Mouse (Mus musculus): Measurements from ENCODE around the gene Tmem141. TPM values are rescaled to one million over a fixed set of nuclear protein-coding genes. Genes with fewer than 3 reads are reported as not detected.

The Tmem141 gene
- total and polyA plus RNA-seq, 3 experiments = not detected

- TF ChIP-seq GATA1 (IDR thresholded peaks at IDR 0.05; ENCODE audit: borderline replicate concordance, low read length) (no peak), TAL1 (conservative IDR thresholded peaks at IDR 0.05; ENCODE audit: low read depth, low read length) (no peak), GATA2 (IDR thresholded peaks at IDR 0.05; ENCODE audit: borderline replicate concordance, low read depth, low read length) (no peak), CTCF (IDR thresholded peaks at IDR 0.05; ENCODE audit: low read depth, low read length) (no peak), POLR2AphosphoS5 (IDR thresholded peaks at IDR 0.05; ENCODE audit: insufficient replicate concordance, low read depth, low read length) (no peak)
- Histone ChIP-seq H3K27me3 (ENCODE audit: insufficient read depth, low read length) (peaks cover 4% of the 10 kb centered on the region; the same call in 1 of the 2 replicates), H3K4me3 (ENCODE audit: low read depth, low read length) (peak overlapping the region; percentile 58; the same call in 1 of the 2 replicates), H3K4me1 (ENCODE audit: insufficient read depth, low read depth, low read length) (peaks cover 51% of the 10 kb centered on the region), H3K9me3 (replicated peaks) (peaks cover 54% of the 10 kb centered on the region), H3K36me3 (replicated peaks) (peaks cover 17% of the 10 kb centered on the region)
- DNase-seq (ENCODE audit: low spot score) (no peak), ATAC-seq (ENCODE audit: extremely low read depth, insufficient number of reproducible peaks, low FRiP score, poor library complexity, severe bottlenecking) (no peak)
These were observed 43.6 kb downstream of the Tmem141 start for GRCm38 (mm10) chr2:25577951-25578795.

- ATAC-seq (ENCODE audit: extremely low read depth, insufficient number of reproducible peaks, low FRiP score, poor library complexity, severe bottlenecking) (no peak), DNase-seq (ENCODE audit: low spot score) (no peak)
- Histone ChIP-seq H3K4me3 (ENCODE audit: low read depth, low read length) (peak overlapping the region; percentile 58), H3K27me3 (ENCODE audit: insufficient read depth, low read length) (peaks cover 4% of the 10 kb centered on the region; the same call in 1 of the 2 replicates), H3K4me1 (ENCODE audit: insufficient read depth, low read depth, low read length) (peaks cover 50% of the 10 kb centered on the region), H3K36me3 (replicated peaks) (peaks cover 16% of the 10 kb centered on the region), H3K9me3 (replicated peaks) (peaks cover 54% of the 10 kb centered on the region)
- TF ChIP-seq TAL1 (conservative IDR thresholded peaks at IDR 0.05; ENCODE audit: low read depth, low read length) (no peak), CTCF (IDR thresholded peaks at IDR 0.05; ENCODE audit: low read depth, low read length) (no peak), POLR2AphosphoS5 (IDR thresholded peaks at IDR 0.05; ENCODE audit: insufficient replicate concordance, low read depth, low read length) (no peak), GATA1 (IDR thresholded peaks at IDR 0.05; ENCODE audit: borderline replicate concordance, low read length) (no peak), GATA2 (IDR thresholded peaks at IDR 0.05; ENCODE audit: borderline replicate concordance, low read depth, low read length) (no peak)
These were observed 44.6 kb downstream of the Tmem141 start for GRCm38 (mm10) chr2:25576965-25577891.

- peaks cover 4% of the 10 kb centered on the region; the same call in 1 of the 2 replicates for H3K27me3 ChIP-seq (ENCODE audit: insufficient read depth, low read length)
- H3K4me3 ChIP-seq (ENCODE audit: low read depth, low read length) = peak overlapping the region; percentile 58; the same call in 1 of the 2 replicates
- peaks cover 41% of the 10 kb centered on the region for H3K4me1 ChIP-seq (ENCODE audit: insufficient read depth, low read depth, low read length)
These were observed 45.6 kb downstream of the Tmem141 start for GRCm38 (mm10) chr2:25576028-25576850.

GRCm38 (mm10) chr2:25575432-25576027 is 46.3 kb downstream of the Tmem141 start:
- ATAC-seq (ENCODE audit: extremely low read depth, insufficient number of reproducible peaks, low FRiP score, poor library complexity, severe bottlenecking) = no peak
- Histone ChIP-seq H3K9me3 (replicated peaks) (peaks cover 53% of the 10 kb centered on the region), H3K36me3 (replicated peaks) (peaks cover 25% of the 10 kb centered on the region), H3K4me1 (ENCODE audit: insufficient read depth, low read depth, low read length) (peaks cover 37% of the 10 kb centered on the region), H3K27me3 (ENCODE audit: insufficient read depth, low read length) (peaks cover 4% of the 10 kb centered on the region; the same call in 1 of the 2 replicates), H3K4me3 (ENCODE audit: low read depth, low read length) (peak overlapping the region; percentile 72; the same call in 1 of the 2 replicates)
- DNase-seq (ENCODE audit: low spot score) = peak; percentile 32
- TF ChIP-seq TAL1 (conservative IDR thresholded peaks at IDR 0.05; ENCODE audit: low read depth, low read length) = no peak
- no peak for TF ChIP-seq GATA1 (IDR thresholded peaks at IDR 0.05; ENCODE audit: borderline replicate concordance, low read length)
- no peak for TF ChIP-seq GATA2 (IDR thresholded peaks at IDR 0.05; ENCODE audit: borderline replicate concordance, low read depth, low read length)
- TF ChIP-seq POLR2AphosphoS5 (IDR thresholded peaks at IDR 0.05; ENCODE audit: insufficient replicate concordance, low read depth, low read length) = no peak
- TF ChIP-seq CTCF (IDR thresholded peaks at IDR 0.05; ENCODE audit: low read depth, low read length) = no peak

More at GRCm38 (mm10) chr2:25576028-25576850, 45.6 kb downstream of the Tmem141 start:
- DNase-seq (ENCODE audit: low spot score) (no peak), ATAC-seq (ENCODE audit: extremely low read depth, insufficient number of reproducible peaks, low FRiP score, poor library complexity, severe bottlenecking) (no peak)
- Histone ChIP-seq H3K9me3 (replicated peaks) (peaks cover 54% of the 10 kb centered on the region), H3K36me3 (replicated peaks) (peaks cover 19% of the 10 kb centered on the region)
- TF ChIP-seq POLR2AphosphoS5 (IDR thresholded peaks at IDR 0.05; ENCODE audit: insufficient replicate concordance, low read depth, low read length) (no peak), GATA1 (IDR thresholded peaks at IDR 0.05; ENCODE audit: borderline replicate concordance, low read length) (no peak), CTCF (IDR thresholded peaks at IDR 0.05; ENCODE audit: low read depth, low read length) (no peak), TAL1 (conservative IDR thresholded peaks at IDR 0.05; ENCODE audit: low read depth, low read length) (no peak), GATA2 (IDR thresholded peaks at IDR 0.05; ENCODE audit: borderline replicate concordance, low read depth, low read length) (no peak)

Data from G1E (cell line).